Mouse (Mus musculus): ENCODE measurements around the gene Scp2. TPM values are rescaled to one million over a fixed set of nuclear protein-coding genes. Genes with fewer than 3 reads are reported as not detected.

Scp2 gene
- polyA plus RNA-seq, 1 experiment from 2014 or later = 231 TPM

DNA sequence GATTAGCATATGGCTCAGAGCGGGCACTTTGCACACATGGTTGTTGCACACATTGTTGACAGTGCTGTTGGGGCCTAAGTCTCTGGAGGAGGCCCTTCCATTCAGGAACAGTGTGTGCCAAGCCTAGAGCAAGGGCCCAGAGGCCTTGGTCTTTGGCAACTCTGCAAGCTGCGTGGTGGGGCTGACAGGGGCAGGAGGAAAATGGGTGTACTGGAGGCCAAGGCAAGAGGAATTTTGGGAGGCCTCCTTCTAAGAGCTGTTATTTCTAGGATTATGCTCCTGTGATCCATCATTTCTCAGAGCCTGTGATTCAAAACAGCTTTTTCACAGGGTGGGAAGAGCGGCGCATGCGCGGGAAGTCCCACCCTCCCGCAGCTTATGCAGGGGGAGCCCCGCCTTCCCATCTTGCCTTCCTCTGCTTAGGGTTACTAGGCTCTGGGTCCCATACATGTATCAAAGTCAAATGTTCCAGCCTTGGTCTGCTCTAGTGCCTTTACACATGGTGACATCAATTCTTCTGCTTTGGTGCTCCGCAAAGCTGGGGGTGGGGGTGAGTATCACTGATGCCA is 148.3 kb downstream of the Scp2 start:
- WGBS = 91% methylated on average over 9 of the region's 9 CpGs
- Histone ChIP-seq H3K4me2 (no peak overlapping the region), H3K27ac (ENCODE audit: low read depth, low read length) (no peak overlapping the region), H3K27me3 (replicated peaks; ENCODE audit: control insufficient read depth, insufficient read depth, low read length) (peaks cover 5% of the 10 kb centered on the region; the same call in 1 of the 2 replicates), H3K9me3 (ENCODE audit: control insufficient read depth, low read length) (no peaks in the 10 kb centered on the region), H3K4me3 (ENCODE audit: low read depth, low read length) (no peak overlapping the region), H3K4me1 (replicated peaks; ENCODE audit: control insufficient read depth, insufficient read depth, low read length) (no peaks in the 10 kb centered on the region), H3K9ac (ENCODE audit: low read depth, low read length) (no peak overlapping the region), H3K36me3 (ENCODE audit: control insufficient read depth, insufficient read depth, low read length) (no peaks in the 10 kb centered on the region)
- DNase-seq (ENCODE audit: low spot score) (no peak), ATAC-seq (replicated peaks; ENCODE audit: low FRiP score) (no peak)

DNA sequence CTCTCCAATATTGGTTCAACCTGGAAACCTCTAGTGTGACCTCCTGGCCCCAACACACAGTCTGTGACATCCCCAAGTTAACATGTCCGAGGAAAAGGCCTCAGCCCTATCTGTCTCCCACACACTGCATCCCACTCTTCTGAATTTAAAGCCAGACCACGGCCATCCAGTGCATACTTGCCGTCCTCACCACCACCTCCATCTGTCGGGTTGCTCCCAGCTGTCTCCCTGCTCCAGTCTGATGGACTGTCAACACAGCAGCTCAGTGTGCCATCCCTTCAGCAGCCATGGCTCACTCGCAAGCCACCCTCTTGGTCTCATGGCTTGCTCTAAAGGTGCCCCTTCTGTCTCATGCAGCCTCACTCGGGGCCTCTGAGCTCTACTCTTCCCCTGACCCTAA is 149.1 kb downstream of the Scp2 start:
- Histone ChIP-seq H3K27ac (ENCODE audit: low read depth, low read length) (no peak overlapping the region), H3K27me3 (replicated peaks; ENCODE audit: control insufficient read depth, insufficient read depth, low read length) (peaks cover 11% of the 10 kb centered on the region; the same call in 1 of the 2 replicates), H3K9ac (ENCODE audit: low read depth, low read length) (no peak overlapping the region), H3K4me1 (replicated peaks; ENCODE audit: control insufficient read depth, insufficient read depth, low read length) (0 out of 2 replicates have a peak, but pooled peaks cover under 1% of the 10 kb centered on the region), H3K4me3 (ENCODE audit: low read depth, low read length) (no peak overlapping the region), H3K36me3 (ENCODE audit: control insufficient read depth, insufficient read depth, low read length) (no peaks in the 10 kb centered on the region), H3K4me2 (no peak overlapping the region), H3K9me3 (ENCODE audit: control insufficient read depth, low read length) (no peaks in the 10 kb centered on the region)
- DNase-seq (ENCODE audit: low spot score) = no peak
- no peak for ATAC-seq (replicated peaks; ENCODE audit: low FRiP score)
- 75% methylated on average over 6 of the region's 6 CpGs for WGBS

DNA sequence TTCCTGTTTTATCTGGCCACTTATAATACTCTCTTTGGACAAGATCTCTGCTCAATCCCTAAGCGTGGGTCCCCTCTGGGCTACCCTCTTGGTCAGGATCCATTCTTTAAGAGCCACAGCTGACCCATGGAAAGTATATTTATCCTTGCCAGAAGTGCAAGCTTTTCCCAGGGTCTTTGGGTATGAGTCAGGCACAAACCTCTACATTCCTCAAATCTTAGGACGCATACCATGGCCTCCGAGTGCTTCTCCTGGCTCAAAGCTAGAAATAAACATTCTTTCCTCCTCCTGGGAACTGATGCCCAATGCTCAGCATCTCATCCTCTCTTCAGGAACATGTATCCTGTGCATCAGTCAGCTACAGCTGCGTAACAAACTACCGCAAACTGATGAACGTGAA is 149.8 kb downstream of the Scp2 start:
- no peak overlapping the region for H3K9ac ChIP-seq (ENCODE audit: low read depth, low read length)
- H3K9me3 ChIP-seq (ENCODE audit: control insufficient read depth, low read length) = no peaks in the 10 kb centered on the region
- H3K4me1 ChIP-seq (replicated peaks; ENCODE audit: control insufficient read depth, insufficient read depth, low read length) = 0 out of 2 replicates have a peak, but pooled peaks cover 2% of the 10 kb centered on the region
- no peak for ATAC-seq (replicated peaks; ENCODE audit: low FRiP score)
- 85% methylated on average over 6 of the region's 6 CpGs for WGBS
- H3K27ac ChIP-seq (ENCODE audit: low read depth, low read length) = no peak overlapping the region
- no peak overlapping the region for H3K4me3 ChIP-seq (ENCODE audit: low read depth, low read length)
- DNase-seq (ENCODE audit: low spot score) = no peak
- no peaks in the 10 kb centered on the region for H3K36me3 ChIP-seq (ENCODE audit: control insufficient read depth, insufficient read depth, low read length)
- H3K27me3 ChIP-seq (replicated peaks; ENCODE audit: control insufficient read depth, insufficient read depth, low read length) = peaks cover 16% of the 10 kb centered on the region
- no peak overlapping the region for H3K4me2 ChIP-seq

Small RNA genes within 50 kb of the gene (microRNA-seq; reads per million reads assigned to microRNA genes)
- gene Mir6397 (ENCODE audit: borderline number of aligned reads) = not detected

Other genes with a start within 250 kb of the Scp2 start
- 52.8 and 63.7 TPM in 2 replicates for gene Cpt2, start 221.4 kb downstream of the Scp2 start, polyA plus RNA-seq (2014; fragmentation: Nextera tagmentation; extraction: Ambion mirVana)
- not detected in 2 replicates for gene Slc1a7, start 176.7 kb downstream of the Scp2 start, polyA plus RNA-seq (2014; fragmentation: Nextera tagmentation; extraction: Ambion mirVana)
- gene Podn, start 48.6 kb downstream of the Scp2 start, polyA plus RNA-seq (2014; fragmentation: Nextera tagmentation; extraction: Ambion mirVana) = 0.40 and 0.92 TPM in 2 replicates
- 17.6 and 20.4 TPM in 2 replicates for gene Echdc2, start 20.4 kb upstream of the Scp2 start, polyA plus RNA-seq (2014; fragmentation: Nextera tagmentation; extraction: Ambion mirVana)
- gene Zyg11a, start 73.0 kb upstream of the Scp2 start, polyA plus RNA-seq (2014; fragmentation: Nextera tagmentation; extraction: Ambion mirVana) = 0.18 and 0.23 TPM in 2 replicates
- gene Zyg11b, start 156.1 kb upstream of the Scp2 start, polyA plus RNA-seq (2014; fragmentation: Nextera tagmentation; extraction: Ambion mirVana) = 8.8 and 9.1 TPM in 2 replicates
- gene Coa7, start 183.1 kb upstream of the Scp2 start, polyA plus RNA-seq (2014; fragmentation: Nextera tagmentation; extraction: Ambion mirVana) = 43.1 and 44.2 TPM in 2 replicates
- 1.0 and 1.9 TPM in 2 replicates for gene Shisal2a, start 238.4 kb upstream of the Scp2 start, polyA plus RNA-seq (2014; fragmentation: Nextera tagmentation; extraction: Ambion mirVana)